Mouse (Mus musculus): Measurements from ENCODE around the gene Ptprb.

DNA sequence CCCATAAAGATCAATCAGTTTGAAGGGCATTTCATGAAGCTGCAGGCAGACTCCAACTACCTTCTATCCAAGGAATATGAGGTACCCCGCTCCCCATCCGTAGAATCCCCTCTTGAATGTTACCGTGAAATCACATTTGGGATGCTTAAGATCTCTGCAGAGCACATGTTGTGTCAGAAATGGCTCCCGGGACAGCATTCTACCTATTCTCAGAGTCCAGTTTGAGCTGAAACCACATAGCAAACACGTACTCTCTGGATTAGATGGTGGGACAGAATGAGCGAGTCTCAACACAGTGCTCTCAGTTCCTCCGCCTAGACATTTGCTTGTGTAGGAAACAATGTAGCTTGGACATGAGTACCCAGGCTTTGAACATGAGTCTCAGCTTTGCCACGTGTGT, 87.3 kb downstream of the Ptprb start:
- TF ChIP-seq POLR2A (IDR thresholded peaks at IDR 0.05; ENCODE audit: borderline replicate concordance, control insufficient read depth, low read depth, low read length) (no peak), CTCF (IDR thresholded peaks at IDR 0.05; ENCODE audit: control insufficient read depth, insufficient read depth, low read length) (no peak)
